Mouse (Mus musculus): Measurements from ENCODE around the gene Il4. TPM values are rescaled to one million over a fixed set of nuclear protein-coding genes. Genes with fewer than 3 reads are reported as not detected.

The Il4 gene
- polyA plus RNA-seq, 1 experiment from 2014 or later, result 4.3 TPM

Other genes starting within 250 kb of the Il4 start
- not detected in 2 replicates for gene Leap2, start 195.5 kb downstream of the Il4 start, polyA plus RNA-seq (2015; fragmentation: Nextera tagmentation; extraction: Ambion mirVana)
- 589 and 615 TPM in 2 replicates for gene Uqcrq, start 187.8 kb downstream of the Il4 start, polyA plus RNA-seq (2015; fragmentation: Nextera tagmentation; extraction: Ambion mirVana)
- 3.3 and 4.0 TPM in 2 replicates for gene Gdf9, start 187.6 kb downstream of the Il4 start, polyA plus RNA-seq (2015; fragmentation: Nextera tagmentation; extraction: Ambion mirVana)
- 0.08 TPM in 1 of 2 replicates, not detected in the other for gene Gm10447, start 161.6 kb downstream of the Il4 start, polyA plus RNA-seq (2015; fragmentation: Nextera tagmentation; extraction: Ambion mirVana)
- gene Shroom1, start 161.5 kb downstream of the Il4 start, polyA plus RNA-seq (2015; fragmentation: Nextera tagmentation; extraction: Ambion mirVana), result 1.6 and 2.3 TPM in 2 replicates
- not detected in 2 replicates for gene Gm9837, start 148.2 kb downstream of the Il4 start, polyA plus RNA-seq (2015; fragmentation: Nextera tagmentation; extraction: Ambion mirVana)
- gene Gm9945, start 138.5 kb downstream of the Il4 start, polyA plus RNA-seq (2015; fragmentation: Nextera tagmentation; extraction: Ambion mirVana), result 0.50 TPM in 1 of 2 replicates, not detected in the other
- 1.8 and 1.9 TPM in 2 replicates for gene Sowaha, start 138.4 kb downstream of the Il4 start, polyA plus RNA-seq (2015; fragmentation: Nextera tagmentation; extraction: Ambion mirVana)
- gene Sept8, start 99.4 kb downstream of the Il4 start, polyA plus RNA-seq (2015; fragmentation: Nextera tagmentation; extraction: Ambion mirVana), result 21.6 and 23.1 TPM in 2 replicates
- gene Kif3a, start 51.3 kb downstream of the Il4 start, polyA plus RNA-seq (2015; fragmentation: Nextera tagmentation; extraction: Ambion mirVana), result 262 and 280 TPM in 2 replicates
- not detected in 2 replicates for gene Il13, start 16.0 kb upstream of the Il4 start, polyA plus RNA-seq (2015; fragmentation: Nextera tagmentation; extraction: Ambion mirVana)
- gene Rad50, start 88.7 kb upstream of the Il4 start, polyA plus RNA-seq (2015; fragmentation: Nextera tagmentation; extraction: Ambion mirVana), result 14.0 and 15.2 TPM in 2 replicates
- not detected in 2 replicates for gene Il5, start 102.1 kb upstream of the Il4 start, polyA plus RNA-seq (2015; fragmentation: Nextera tagmentation; extraction: Ambion mirVana)
- gene Irf1, start 151.3 kb upstream of the Il4 start, polyA plus RNA-seq (2015; fragmentation: Nextera tagmentation; extraction: Ambion mirVana), result 2.9 and 3.3 TPM in 2 replicates
- not detected in 2 replicates for gene Gm17334, start 154.5 kb upstream of the Il4 start, polyA plus RNA-seq (2015; fragmentation: Nextera tagmentation; extraction: Ambion mirVana)
- gene Gm12216, start 240.6 kb upstream of the Il4 start, polyA plus RNA-seq (2015; fragmentation: Nextera tagmentation; extraction: Ambion mirVana), result 0.28 TPM in 1 of 2 replicates, not detected in the other

Measured in forebrain, embryonic 15.5 days (tissue).